In the genomic region with DNA sequence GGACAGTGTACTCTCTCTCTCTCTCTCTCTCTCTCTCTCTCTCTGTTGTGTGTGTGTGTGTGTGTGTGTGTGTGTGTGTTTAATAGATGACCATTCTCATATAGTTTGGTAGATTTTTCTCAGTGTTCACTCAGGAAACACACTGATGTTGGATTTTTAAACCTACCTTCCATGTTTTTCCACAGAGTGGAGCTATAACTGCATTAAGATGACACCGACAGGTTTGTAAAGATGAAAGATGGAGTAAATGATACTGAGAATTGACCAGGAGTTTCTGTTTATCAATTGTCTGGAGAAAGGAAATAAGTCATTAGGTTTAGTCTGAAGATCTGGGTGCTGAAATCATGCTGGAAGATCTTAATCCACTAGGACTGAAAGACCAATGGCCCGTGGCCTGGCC, we compare ENCODE assay signal across 19 mouse cellular contexts.
DNase-seq lines count a peak whose midpoint lies in the region; ATAC-seq and TF ChIP-seq lines count a peak whose summit lies in the region.
"Had no signal": no experiment of that assay in that cellular context is flagged by ENCODE, and none has a peak within 500 bp of the region (broad histone marks: within the 10 kb centered on the region; RNA-seq: fewer than 3 reads in every experiment).

No protein-coding gene starts in this region.

- H3K9ac ChIP-seq in forebrain, embryonic 14.5 days (ENCODE audit: low read length), result no peak overlapping the region
- H3K9ac ChIP-seq in forebrain, embryonic 15.5 days (replicated peaks), result no peak overlapping the region
- H3K9ac ChIP-seq in kidney, embryonic 15.5 days, result no peak overlapping the region
- no peak overlapping the region for H3K9ac ChIP-seq in lung, postnatal 0 days (replicated peaks; ENCODE audit: low read depth)
- H3K9ac ChIP-seq: stomach, embryonic 15.5 days had no signal

- no peaks in the 10 kb centered on the region for H3K27me3 ChIP-seq in forebrain, embryonic 14.5 days (replicated peaks; ENCODE audit: control insufficient read depth, insufficient read depth, low read length)
- H3K27me3 ChIP-seq in forebrain, embryonic 15.5 days, result no peaks in the 10 kb centered on the region
- H3K27me3 ChIP-seq in kidney, adult 2 months (replicated peaks; ENCODE audit: control insufficient read depth, insufficient read depth, low read length), result no peaks in the 10 kb centered on the region
- no peaks in the 10 kb centered on the region for H3K27me3 ChIP-seq in kidney, embryonic 15.5 days
- H3K27me3 ChIP-seq in lung, postnatal 0 days (replicated peaks; ENCODE audit: insufficient read depth, low read length), result no peaks in the 10 kb centered on the region
- no peaks in the 10 kb centered on the region for H3K27me3 ChIP-seq in Patski
- H3K27me3 ChIP-seq: stomach, embryonic 15.5 days had no signal

- 95% methylated on average over 2 of the region's 2 CpGs for WGBS in forebrain, embryonic 14.5 days
- WGBS in forebrain, embryonic 15.5 days, result 94% methylated on average over 2 of the region's 2 CpGs
- 58% methylated on average over 2 of the region's 2 CpGs for WGBS in kidney, adult 2 months
- WGBS in kidney, embryonic 15.5 days, result 65% methylated on average over 2 of the region's 2 CpGs
- WGBS in lung, postnatal 0 days, result 65% methylated on average over 2 of the region's 2 CpGs

- no peak overlapping the region for H3K27ac ChIP-seq in forebrain, embryonic 14.5 days (ENCODE audit: low read depth, low read length)
- no peak overlapping the region for H3K27ac ChIP-seq in forebrain, embryonic 15.5 days (replicated peaks)
- H3K27ac ChIP-seq in kidney, adult 2 months (ENCODE audit: insufficient read depth, low read depth, low read length), result peak overlapping the region; percentile 12; the same call in 1 of the 2 replicates
- H3K27ac ChIP-seq in kidney, embryonic 15.5 days, result no peak overlapping the region
- H3K27ac ChIP-seq in lung, postnatal 0 days (ENCODE audit: low read length), result no peak overlapping the region
- H3K27ac ChIP-seq: heart, adult 2 months; limb, embryonic 10.5 days; stomach, embryonic 15.5 days had no signal

- H3K36me3 ChIP-seq in forebrain, embryonic 14.5 days (ENCODE audit: control insufficient read depth, insufficient read depth, low read length), result no peaks in the 10 kb centered on the region
- H3K36me3 ChIP-seq in forebrain, embryonic 15.5 days, result no peaks in the 10 kb centered on the region
- no peaks in the 10 kb centered on the region for H3K36me3 ChIP-seq in kidney, adult 2 months (ENCODE audit: control insufficient read depth, insufficient read depth, low read length)
- H3K36me3 ChIP-seq in kidney, embryonic 15.5 days, result no peaks in the 10 kb centered on the region
- no peaks in the 10 kb centered on the region for H3K36me3 ChIP-seq in lung, postnatal 0 days (ENCODE audit: insufficient read depth, low read length)
- H3K36me3 ChIP-seq: limb, embryonic 10.5 days; stomach, embryonic 15.5 days had no signal

- in situ Hi-C loops in Patski (cut with MboI; ENCODE audit: low pct_unique_long_range_greater_than_20kb), result loop anchor here (25.0 kb wide), 1 partner anchor 1031 kb away; no protein-coding TSS in a partner anchor

- peak; percentile 60 for DNase-seq in forebrain, embryonic 14.5 days (ENCODE audit: low spot score)
- DNase-seq in kidney, adult 2 months, result no peak
- no peak for DNase-seq in lung, postnatal 0 days (ENCODE audit: low spot score)
- DNase-seq in lung, postnatal 36 days, result no peak
- no peak for DNase-seq in Patski (ENCODE audit: low read depth, low spot score)
- DNase-seq in embryo, embryonic 11 days, result no peak
- DNase-seq: cerebellum, adult 11 months; gastrocnemius, postnatal 25 days; heart, adult 2 months; heart, postnatal 36 days; lung, adult 2 months; lung, postnatal 4 days; right cerebral cortex, postnatal 25 days had no signal

- ATAC-seq in forebrain, embryonic 14.5 days, result no peak
- no peak for ATAC-seq in forebrain, embryonic 15.5 days (replicated peaks)
- no peak for ATAC-seq in kidney, embryonic 15.5 days (replicated peaks; ENCODE audit: low FRiP score)
- no peak for ATAC-seq in lung, postnatal 0 days
- ATAC-seq in Patski, result no peak

- POLR2A ChIA-PET in Patski (lab: Charles Lee), result interaction anchor here (0.7 kb wide), 1 partner anchor 82 kb away, joined by 4 read pairs; no protein-coding TSS in a partner anchor

- TF ChIP-seq POLR2A in kidney, adult 2 months (IDR thresholded peaks at IDR 0.05; ENCODE audit: low read depth, low read length), result no peak

- H3K9me3 ChIP-seq in forebrain, embryonic 14.5 days (replicated peaks; ENCODE audit: control insufficient read depth, low read length), result no peaks in the 10 kb centered on the region
- no peaks in the 10 kb centered on the region for H3K9me3 ChIP-seq in forebrain, embryonic 15.5 days
- no peaks in the 10 kb centered on the region for H3K9me3 ChIP-seq in kidney, embryonic 15.5 days (replicated peaks)
- H3K9me3 ChIP-seq in lung, postnatal 0 days (ENCODE audit: low read length), result no peaks in the 10 kb centered on the region
- H3K9me3 ChIP-seq: limb, embryonic 10.5 days; stomach, embryonic 15.5 days had no signal

- no peak overlapping the region for H3K4me3 ChIP-seq in forebrain, embryonic 14.5 days (ENCODE audit: low read depth, low read length)
- H3K4me3 ChIP-seq in forebrain, embryonic 15.5 days, result no peak overlapping the region
- no peak overlapping the region for H3K4me3 ChIP-seq in kidney, adult 2 months (ENCODE audit: insufficient read depth, low read depth, low read length)
- no peak overlapping the region for H3K4me3 ChIP-seq in kidney, embryonic 15.5 days (replicated peaks)
- no peak overlapping the region for H3K4me3 ChIP-seq in lung, postnatal 0 days (ENCODE audit: low read depth, low read length)
- H3K4me3 ChIP-seq: heart, adult 2 months; limb, embryonic 10.5 days; myocyte; stomach, embryonic 15.5 days had no signal

- TF ChIP-seq EP300 in lung, postnatal 0 days (IDR thresholded peaks at IDR 0.05), result no peak

- H3K4me2 ChIP-seq in forebrain, embryonic 14.5 days (ENCODE audit: low read length), result no peak overlapping the region
- H3K4me2 ChIP-seq in forebrain, embryonic 15.5 days (replicated peaks), result no peak overlapping the region
- H3K4me2 ChIP-seq in kidney, embryonic 15.5 days, result no peak overlapping the region
- no peak overlapping the region for H3K4me2 ChIP-seq in lung, postnatal 0 days (replicated peaks; ENCODE audit: low read depth, low read length)
- H3K4me2 ChIP-seq: liver, embryonic 11.5 days; stomach, embryonic 15.5 days had no signal

- CTCF ChIA-PET in Patski (lab: Charles Lee), result interaction anchor here (1.0 to 1.3 kb wide), 2 partner anchors 10 to 86 kb away, joined by 3 to 4 read pairs; no protein-coding TSS in a partner anchor

- TF ChIP-seq CTCF in kidney, adult 2 months (conservative IDR thresholded peaks at IDR 0.05; ENCODE audit: insufficient read depth, insufficient read length, low read depth, low read length), result no peak
- peak; percentile 36 for TF ChIP-seq CTCF in lung, postnatal 0 days (IDR thresholded peaks at IDR 0.05)
- peak; percentile 26 for TF ChIP-seq CTCF in Patski (IDR thresholded peaks at IDR 0.05)

- H3K4me1 ChIP-seq in forebrain, embryonic 14.5 days (ENCODE audit: control insufficient read depth, insufficient read depth, low read length), result no peaks in the 10 kb centered on the region
- no peaks in the 10 kb centered on the region for H3K4me1 ChIP-seq in forebrain, embryonic 15.5 days
- peaks cover 9% of the 10 kb centered on the region for H3K4me1 ChIP-seq in kidney, adult 2 months (ENCODE audit: control insufficient read depth, insufficient read depth, low read length)
- H3K4me1 ChIP-seq in kidney, embryonic 15.5 days, result peaks cover 15% of the 10 kb centered on the region
- no peaks in the 10 kb centered on the region for H3K4me1 ChIP-seq in lung, postnatal 0 days (ENCODE audit: insufficient read depth, low read depth, low read length)
